Mouse (Mus musculus) heart, adult 2 months (tissue): ENCODE measurements around the gene Dnaic1. TPM values are rescaled to one million over a fixed set of nuclear protein-coding genes. Genes with fewer than 3 reads are reported as not detected.

Source experiments
- DNase-seq, 2 experiments: peaks; one replicate each; pipeline ENCODE4 v3.0.0; 2021
- H3K27ac ChIP-seq: fragments of 200-600 bp; 2 replicates; pipeline ENCODE4 v1.8.1; 2022
- H3K27me3 ChIP-seq: fragments of 200-500 bp; 2 replicates; pipeline ENCODE4 v1.6.1; 2012; ENCODE audit warnings: mild to moderate bottlenecking, low read length, inconsistent platforms, mixed read lengths; ENCODE audit not compliant: control insufficient read depth, insufficient read depth
- H3K36me3 ChIP-seq: fragments of 200-500 bp; 2 replicates; pipeline ENCODE4 v1.6.1; 2012; ENCODE audit warnings: low read length, inconsistent platforms; ENCODE audit not compliant: control insufficient read depth, insufficient read depth
- H3K4me1 ChIP-seq: fragments of 200-500 bp; 2 replicates; pipeline ENCODE4 v1.6.1; 2011; ENCODE audit warnings: low read length; ENCODE audit not compliant: control insufficient read depth, insufficient read depth
- H3K4me3 ChIP-seq: fragments of 200-600 bp; 2 replicates; pipeline ENCODE4 v1.8.1; 2022
- H3K79me2 ChIP-seq: fragments of 200-500 bp; replicated peaks from 2 replicates; pipeline ENCODE4 v1.6.1; 2012; ENCODE audit warnings: mild to moderate bottlenecking, inconsistent platforms, low read length, moderate library complexity, mixed read lengths; ENCODE audit not compliant: control insufficient read depth, insufficient read depth
- H3K9ac ChIP-seq: fragments of 200-500 bp; 2 replicates; pipeline ENCODE4 v1.6.1; 2012; ENCODE audit warnings: low read depth, mild to moderate bottlenecking, control low read depth, inconsistent platforms, low read length, mixed read lengths
- CTCF ChIP-seq: fragments of 200-600 bp; IDR thresholded peaks from 2 replicates; pipeline ENCODE4 v1.8.1; 2022; ENCODE audit warnings: antibody characterized with exemption, mild to moderate bottlenecking, moderate library complexity
- EP300 ChIP-seq: fragments of 200-500 bp; IDR thresholded peaks from 2 replicates; pipeline ENCODE4 v1.6.1; 2011; ENCODE audit warnings: low read depth, low read length, control low read depth; ENCODE audit not compliant: insufficient read depth
- POLR2A ChIP-seq: fragments of 200-500 bp; IDR thresholded peaks from 2 replicates; pipeline ENCODE4 v1.6.1; 2011; ENCODE audit warnings: mild to moderate bottlenecking, low read depth, low read length, control low read depth; ENCODE audit not compliant: insufficient read depth
- WGBS: fragments of 180-500 bp; shearing (Covaris S2); methylation state at CpG from one replicate; pipeline ENCODE4 v1.1.7; 2018; 5-methylcytosine and 5-hydroxymethylcytosine counted together
- intact Hi-C: fragments of 180-260 bp; cut with DNase I; formaldehyde crosslinking; loops from one replicate; pipeline ENCODE4 v1.15.1; 2025
- polyA plus RNA-seq: library from polyadenylated mRNA; depleted of rRNA; stranded (reverse); fragments of >200 nt; gene quantifications from 2 replicates; pipeline ENCODE4 v1.2.3, GENCODE M21; 2012
- total RNA-seq, 2 experiments: library from RNA; stranded (reverse); gene quantifications; 2 replicates each; pipeline ENCODE4 v1.2.3; 2021

The Dnaic1 gene
- total and polyA plus RNA-seq, 3 experiments, result 0.94 to 8.6 (median 2.3) TPM

DNA sequence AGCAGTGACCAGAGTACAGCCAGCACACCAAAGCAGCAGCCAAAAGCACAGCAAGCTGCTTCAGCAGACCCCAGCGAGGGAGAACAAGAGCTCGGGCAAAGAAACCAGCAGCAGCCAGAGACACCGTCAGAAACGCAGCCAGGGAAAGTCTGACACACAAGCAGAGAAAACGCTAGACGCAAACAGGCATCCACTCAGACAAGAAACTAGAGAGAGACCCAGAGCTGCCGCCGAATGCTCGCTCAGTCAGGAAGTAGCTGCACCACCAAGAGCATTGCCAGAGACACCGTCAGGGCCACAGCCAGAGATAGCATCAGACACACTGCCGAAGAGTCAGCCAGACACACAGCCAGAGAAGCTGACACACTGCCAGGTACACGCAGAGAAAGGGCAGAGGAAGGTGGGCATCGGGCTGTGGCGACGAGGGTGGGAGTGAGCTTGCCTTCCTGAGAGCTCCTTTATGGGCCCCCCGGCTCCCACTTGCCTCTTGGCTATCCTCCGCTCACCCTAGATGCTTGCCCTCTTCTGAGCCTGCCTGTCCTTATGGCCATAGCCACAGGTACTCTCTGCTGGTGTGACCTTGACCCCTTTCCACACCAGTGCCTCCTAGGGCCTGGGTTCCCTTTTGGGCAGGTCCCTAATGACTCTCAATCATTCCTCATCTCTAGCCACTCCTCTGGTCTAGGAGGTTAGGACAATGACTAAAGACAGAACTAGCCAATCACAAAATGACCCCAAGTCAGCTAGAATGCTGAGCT, 106.9 kb downstream of the Dnaic1 start:
- Histone ChIP-seq H3K79me2 (no peaks in the 10 kb centered on the region), H3K9ac (no peak overlapping the region), H3K4me1 (no peaks in the 10 kb centered on the region), H3K4me3 (no peak overlapping the region), H3K27me3 (no peaks in the 10 kb centered on the region), H3K27ac (no peak overlapping the region), H3K36me3 (no peaks in the 10 kb centered on the region)
- 40% methylated on average over 17 of the region's 17 CpGs for WGBS
- intact Hi-C loops, result no loop called here
- TF ChIP-seq CTCF, result no peak
- TF ChIP-seq EP300, result no peak
- no peak for TF ChIP-seq POLR2A
- no peak for DNase-seq

DNA sequence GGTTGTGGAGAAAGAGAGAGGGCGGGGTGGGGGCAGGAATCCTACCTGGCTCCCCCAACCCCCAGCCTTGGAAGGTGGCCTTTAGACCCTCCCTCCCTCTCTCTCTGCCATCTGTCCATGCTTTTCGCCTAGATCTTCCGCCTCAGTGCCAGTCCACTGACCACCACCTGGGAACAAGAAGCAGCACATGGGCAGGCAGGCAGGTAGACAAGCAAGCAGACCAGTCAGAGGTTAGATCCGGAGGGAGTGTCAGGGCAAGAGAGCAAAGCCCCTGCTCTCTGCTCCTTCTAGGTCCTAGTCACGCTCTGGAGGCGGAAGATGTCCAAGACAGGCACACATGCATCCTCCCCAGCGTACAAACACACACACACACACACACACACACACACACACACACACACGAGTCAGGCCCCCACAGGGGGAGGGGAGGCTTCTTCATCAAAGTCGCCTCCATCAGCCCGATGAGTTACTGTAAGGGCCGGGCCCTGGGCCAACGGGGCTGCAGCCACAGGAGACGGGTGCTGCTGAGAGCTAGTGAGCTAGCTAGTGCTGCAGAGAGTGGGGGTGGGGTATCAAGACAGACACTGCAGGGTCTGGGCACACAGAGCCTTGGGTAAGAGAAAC, 107.5 kb downstream of the Dnaic1 start:
- H3K4me1 ChIP-seq, result no peaks in the 10 kb centered on the region
- no peak overlapping the region for H3K9ac ChIP-seq

DNA sequence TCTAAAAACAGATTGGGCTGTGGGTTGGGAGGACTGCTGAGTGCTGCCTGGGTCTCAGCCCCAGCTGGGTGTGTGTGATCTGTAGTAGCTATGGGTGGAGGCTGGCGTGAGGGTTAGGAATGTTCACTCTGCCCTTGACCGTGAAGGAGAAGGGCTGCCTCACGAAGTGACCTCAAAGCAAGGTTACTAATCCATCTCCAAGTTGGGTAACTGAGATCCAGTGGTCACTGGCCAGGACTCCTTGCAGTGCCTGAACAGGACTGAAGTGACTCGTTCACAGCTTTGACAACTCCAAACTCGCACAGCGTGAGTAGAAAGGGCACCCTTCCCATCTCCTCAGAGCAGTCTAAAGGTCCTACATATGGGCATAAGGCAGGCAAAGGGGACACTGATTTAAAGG, 109.3 kb downstream of the Dnaic1 start:
- H3K27me3 ChIP-seq, result no peaks in the 10 kb centered on the region
- WGBS, result 67% methylated on average over 6 of the region's 6 CpGs
- no peak overlapping the region for H3K9ac ChIP-seq
- H3K4me3 ChIP-seq, result no peak overlapping the region
- TF ChIP-seq POLR2A, result no peak
- no peak for TF ChIP-seq CTCF
- no peak for TF ChIP-seq EP300
- intact Hi-C loops, result no loop called here
- H3K4me1 ChIP-seq, result no peaks in the 10 kb centered on the region
- no peak for DNase-seq
- H3K79me2 ChIP-seq, result no peaks in the 10 kb centered on the region
- no peak overlapping the region for H3K27ac ChIP-seq
- H3K36me3 ChIP-seq, result no peaks in the 10 kb centered on the region

More for the DNA sequence above, 107.5 kb downstream of the Dnaic1 start:
- H3K4me3 ChIP-seq, result no peak overlapping the region
- H3K27ac ChIP-seq, result no peak overlapping the region
- no peaks in the 10 kb centered on the region for H3K36me3 ChIP-seq
- intact Hi-C loops, result no loop called here
- no peaks in the 10 kb centered on the region for H3K27me3 ChIP-seq
- WGBS, result 50% methylated on average over 12 of the region's 13 CpGs
- H3K79me2 ChIP-seq, result no peaks in the 10 kb centered on the region
- no peak for DNase-seq
- TF ChIP-seq EP300 (no peak), POLR2A (no peak), CTCF (no peak)

DNA sequence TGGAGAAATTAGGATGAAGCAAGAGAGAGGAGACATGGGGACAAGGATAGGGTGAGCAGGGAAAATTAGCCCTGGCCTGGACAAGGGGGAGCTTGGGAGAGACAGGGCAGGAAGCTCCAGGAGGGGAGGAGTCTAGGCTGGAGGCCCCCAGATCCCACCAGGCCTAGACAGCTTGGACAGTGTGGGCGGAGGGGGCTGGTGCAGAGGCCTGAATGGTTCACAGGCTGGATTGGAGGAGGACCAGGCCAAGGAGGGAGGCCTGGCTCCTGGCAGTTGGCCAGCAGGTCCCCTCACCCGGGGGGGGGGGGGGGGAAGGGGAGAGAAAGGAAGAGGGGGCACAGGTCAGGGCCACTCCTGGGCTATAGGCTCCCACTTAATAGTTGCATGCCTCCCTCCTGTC, 109.7 kb downstream of the Dnaic1 start:
- no peaks in the 10 kb centered on the region for H3K27me3 ChIP-seq

DNA sequence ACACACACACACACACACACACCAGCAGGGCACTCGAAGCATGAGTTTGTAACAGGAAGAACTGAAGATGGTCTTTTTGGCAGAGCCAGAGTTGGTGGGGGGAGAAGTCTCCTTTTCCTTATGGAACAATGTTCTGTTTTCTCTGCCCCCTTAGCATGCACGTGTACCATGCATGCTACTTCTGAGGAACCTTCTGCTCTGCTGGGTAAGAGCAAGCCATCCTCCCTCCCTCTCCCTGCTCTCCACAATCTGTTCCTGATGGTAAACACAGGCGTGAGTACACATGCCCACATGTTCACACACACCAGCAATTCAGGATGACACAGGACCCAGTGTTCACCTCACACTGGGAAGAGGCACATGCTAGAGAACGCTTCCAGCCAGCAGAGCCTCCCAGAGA, 111.6 kb downstream of the Dnaic1 start:
- no peak overlapping the region for H3K4me3 ChIP-seq
- no peaks in the 10 kb centered on the region for H3K4me1 ChIP-seq
- TF ChIP-seq POLR2A (no peak), CTCF (no peak), EP300 (no peak)
- no peaks in the 10 kb centered on the region for H3K27me3 ChIP-seq
- DNase-seq, result no peak
- intact Hi-C loops, result no loop called here
- H3K27ac ChIP-seq, result no peak overlapping the region
- WGBS, result 72% methylated on average over 4 of the region's 4 CpGs
- H3K36me3 ChIP-seq, result no peaks in the 10 kb centered on the region
- no peaks in the 10 kb centered on the region for H3K79me2 ChIP-seq
- no peak overlapping the region for H3K9ac ChIP-seq

More for the DNA sequence above, 109.7 kb downstream of the Dnaic1 start:
- no peak for DNase-seq
- no peak overlapping the region for H3K27ac ChIP-seq
- TF ChIP-seq EP300, result no peak
- TF ChIP-seq CTCF, result no peak
- no peak for TF ChIP-seq POLR2A
- H3K79me2 ChIP-seq, result no peaks in the 10 kb centered on the region
- WGBS, result 78% methylated on average over 1 of the region's 2 CpGs
- no peaks in the 10 kb centered on the region for H3K4me1 ChIP-seq
- H3K4me3 ChIP-seq, result no peak overlapping the region
- H3K9ac ChIP-seq, result no peak overlapping the region
- intact Hi-C loops, result no loop called here
- H3K36me3 ChIP-seq, result no peaks in the 10 kb centered on the region

DNA sequence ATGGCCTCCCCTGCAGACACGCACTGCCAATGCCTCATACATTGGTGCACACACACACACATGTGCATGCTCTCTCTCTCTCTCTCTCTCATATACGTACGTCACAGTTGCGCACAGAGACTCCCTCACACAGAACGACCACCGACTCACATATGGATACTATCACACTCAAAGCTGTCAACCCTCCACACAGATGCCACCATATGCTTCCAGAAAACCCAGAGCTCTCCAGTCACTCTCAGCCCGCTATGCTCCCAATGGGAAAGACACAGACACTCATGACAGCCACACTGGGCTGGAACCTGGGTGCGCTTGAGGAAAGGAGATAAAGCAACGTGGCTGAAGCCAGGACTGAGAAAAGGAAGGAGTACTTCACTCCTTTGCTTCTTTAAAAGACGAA, 112.4 kb downstream of the Dnaic1 start:
- H3K9ac ChIP-seq, result no peak overlapping the region
- H3K36me3 ChIP-seq, result no peaks in the 10 kb centered on the region
- intact Hi-C loops, result no loop called here
- DNase-seq, result no peak
- no peaks in the 10 kb centered on the region for H3K4me1 ChIP-seq
- WGBS, result 65% methylated on average over 10 of the region's 10 CpGs
- no peak overlapping the region for H3K4me3 ChIP-seq
- no peaks in the 10 kb centered on the region for H3K27me3 ChIP-seq
- TF ChIP-seq CTCF (no peak), POLR2A (no peak), EP300 (no peak)
- H3K27ac ChIP-seq, result no peak overlapping the region
- no peaks in the 10 kb centered on the region for H3K79me2 ChIP-seq
